Mouse (Mus musculus): ENCODE measurements at regions not wholly inside any gene's neighbourhood (a gene's known extent, or its start where the extent isn't known, plus 50 kb on each side); places are given as distances from the start of the nearest gene placed in this dataset.

DNA sequence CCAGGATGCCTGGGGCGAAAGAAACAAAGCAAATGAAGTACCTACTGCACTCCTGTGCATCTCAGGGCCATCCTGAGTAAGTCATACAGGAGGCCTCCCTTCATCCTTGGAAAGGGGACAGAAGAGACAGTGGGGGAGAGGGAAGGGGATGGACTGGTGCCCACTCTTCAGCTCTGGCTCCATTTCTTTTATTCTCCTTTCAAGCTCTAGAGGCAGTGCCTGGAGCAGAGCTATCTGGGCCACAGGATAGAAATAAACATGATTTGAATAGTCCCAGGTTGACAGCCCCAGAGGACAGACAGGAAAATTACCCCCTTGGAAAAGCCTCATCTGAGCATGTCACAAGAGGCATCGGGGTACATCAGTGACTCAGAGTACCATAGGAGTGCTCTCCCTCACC, 72.2 kb upstream of the Mafb start:
- no peak for TF ChIP-seq CTCF (IDR thresholded peaks at IDR 0.05; ENCODE audit: low read depth)
- TF ChIP-seq EP300 (IDR thresholded peaks at IDR 0.05; ENCODE audit: low read depth): no peak

All from heart, postnatal 0 days (tissue).